Mouse (Mus musculus): ENCODE measurements around the gene P3h2. TPM values are rescaled to one million over a fixed set of nuclear protein-coding genes. Genes with fewer than 3 reads are reported as not detected.

P3h2 gene
- 7.5 and 8.7 TPM in 2 replicates for polyA plus RNA-seq (2015; fragmentation: Nextera tagmentation; extraction: Ambion mirVana)

GRCm38 (mm10) chr16:26105115-26105974, at the start of gene P3h2:
Gene P3h2, minus strand, starts transcription at chr16:26105784.
- Histone ChIP-seq H3K4me3 (replicated peaks) (peak within 1 kb of the TSS; percentile 74), H3K9me3 (replicated peaks) (no peaks in the 10 kb centered on the region), H3K4me2 (peak within 1 kb of the TSS; percentile 92), H3K36me3 (no peaks in the 10 kb centered on the region), H3K27ac (peak within 1 kb of the TSS; percentile 85), H3K27me3 (peaks cover 4% of the 10 kb centered on the region; the same call in 1 of the 2 replicates), H3K4me1 (peaks cover 18% of the 10 kb centered on the region), H3K9ac (peak within 1 kb of the TSS; percentile 63)
- peak; percentile 96 for ATAC-seq (replicated peaks; ENCODE audit: low FRiP score)
- under 1% methylated on average over 89 of the region's 101 CpGs for WGBS

- H3K4me2 ChIP-seq, result no peak overlapping the region
- no peak for ATAC-seq (replicated peaks; ENCODE audit: low FRiP score)
- no peak overlapping the region for H3K9ac ChIP-seq
- no peaks in the 10 kb centered on the region for H3K9me3 ChIP-seq (replicated peaks)
- 92% methylated on average over 2 of the region's 2 CpGs for WGBS
- no peak overlapping the region for H3K4me3 ChIP-seq (replicated peaks)
- H3K36me3 ChIP-seq, result no peaks in the 10 kb centered on the region
- H3K27me3 ChIP-seq, result no peaks in the 10 kb centered on the region
- no peaks in the 10 kb centered on the region for H3K4me1 ChIP-seq
- no peak overlapping the region for H3K27ac ChIP-seq
These were observed 46.7 kb upstream of the P3h2 start for GRCm38 (mm10) chr16:26152258-26152657.

- ATAC-seq (replicated peaks; ENCODE audit: low FRiP score), result no peak
- no peak overlapping the region for H3K4me3 ChIP-seq (replicated peaks)
- WGBS, result 83% methylated on average over 1 of the region's 1 CpGs
- no peak overlapping the region for H3K4me2 ChIP-seq
- H3K4me1 ChIP-seq, result no peaks in the 10 kb centered on the region
- no peaks in the 10 kb centered on the region for H3K9me3 ChIP-seq (replicated peaks)
- no peaks in the 10 kb centered on the region for H3K36me3 ChIP-seq
- no peak overlapping the region for H3K9ac ChIP-seq
- H3K27ac ChIP-seq, result no peak overlapping the region
- no peaks in the 10 kb centered on the region for H3K27me3 ChIP-seq
These were observed 45.4 kb upstream of the P3h2 start for GRCm38 (mm10) chr16:26150943-26151342.

DNA sequence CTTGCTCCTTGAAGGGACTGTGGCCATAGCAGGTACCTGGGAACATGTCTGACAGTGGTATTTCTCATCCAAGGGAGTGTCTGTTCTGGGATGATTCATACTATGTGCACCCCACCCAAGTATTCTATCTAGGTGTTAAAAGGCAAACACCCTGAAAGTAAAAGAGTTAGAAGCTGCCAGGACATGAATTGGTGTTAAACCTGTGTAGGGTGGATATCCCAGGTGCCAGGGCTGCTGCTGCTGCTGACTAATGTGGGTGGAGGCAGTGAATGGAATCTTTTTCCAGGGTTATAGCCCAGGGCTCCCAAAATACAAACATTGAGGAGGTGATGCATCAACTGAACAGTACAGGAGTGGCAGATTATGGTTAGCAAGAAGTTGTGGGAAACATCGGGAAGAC, 41.3 kb upstream of the P3h2 start:
- 94% methylated on average over 1 of the region's 1 CpGs for WGBS
- ATAC-seq (replicated peaks; ENCODE audit: low FRiP score), result no peak
- no peak overlapping the region for H3K4me2 ChIP-seq

GRCm38 (mm10) chr16:26131126-26131525, 25.5 kb upstream of the P3h2 start:
- H3K36me3 ChIP-seq, result no peaks in the 10 kb centered on the region
- ATAC-seq (replicated peaks; ENCODE audit: low FRiP score), result no peak
- no peak overlapping the region for H3K4me2 ChIP-seq
- no peaks in the 10 kb centered on the region for H3K9me3 ChIP-seq (replicated peaks)
- no peak overlapping the region for H3K4me3 ChIP-seq (replicated peaks)
- H3K4me1 ChIP-seq, result no peaks in the 10 kb centered on the region
- no peak overlapping the region for H3K27ac ChIP-seq
- WGBS, result 89% methylated on average over 1 of the region's 1 CpGs
- H3K27me3 ChIP-seq, result no peaks in the 10 kb centered on the region
- H3K9ac ChIP-seq, result no peak overlapping the region

More for the DNA sequence above, 41.3 kb upstream of the P3h2 start:
- Histone ChIP-seq H3K36me3 (no peaks in the 10 kb centered on the region), H3K4me1 (no peaks in the 10 kb centered on the region), H3K9ac (no peak overlapping the region), H3K27me3 (no peaks in the 10 kb centered on the region), H3K4me3 (replicated peaks) (no peak overlapping the region), H3K27ac (no peak overlapping the region), H3K9me3 (replicated peaks) (no peaks in the 10 kb centered on the region)

- Histone ChIP-seq H3K27ac (peak overlapping the region; percentile 85), H3K4me3 (replicated peaks) (no peak overlapping the region), H3K4me1 (peaks cover 18% of the 10 kb centered on the region), H3K9ac (no peak overlapping the region), H3K36me3 (no peaks in the 10 kb centered on the region), H3K9me3 (replicated peaks) (no peaks in the 10 kb centered on the region), H3K4me2 (peak overlapping the region; percentile 92; the same call in 1 of the 2 replicates), H3K27me3 (peaks cover 4% of the 10 kb centered on the region; the same call in 1 of the 2 replicates)
- ATAC-seq (replicated peaks; ENCODE audit: low FRiP score), result no peak
- WGBS, result 69% methylated on average over 5 of the region's 5 CpGs
These were observed 1.0 kb upstream of the P3h2 start for GRCm38 (mm10) chr16:26106618-26107017.

GRCm38 (mm10) chr16:26106041-26106617, 545 bp upstream of the P3h2 start:
- Histone ChIP-seq H3K36me3 (no peaks in the 10 kb centered on the region), H3K9ac (peak overlapping the region; percentile 63), H3K4me2 (peak overlapping the region; percentile 92), H3K4me3 (replicated peaks) (peak overlapping the region; percentile 74), H3K4me1 (peaks cover 18% of the 10 kb centered on the region), H3K27ac (peak overlapping the region; percentile 85), H3K9me3 (replicated peaks) (no peaks in the 10 kb centered on the region), H3K27me3 (peaks cover 4% of the 10 kb centered on the region; the same call in 1 of the 2 replicates)
- WGBS, result 8% methylated on average over 5 of the region's 5 CpGs
- ATAC-seq (replicated peaks; ENCODE audit: low FRiP score), result peak; percentile 57

- no peak for ATAC-seq (replicated peaks; ENCODE audit: low FRiP score)
- H3K36me3 ChIP-seq, result no peaks in the 10 kb centered on the region
- WGBS, result 59% methylated on average over 4 of the region's 4 CpGs
- no peak overlapping the region for H3K9ac ChIP-seq
- H3K27me3 ChIP-seq, result peaks cover 4% of the 10 kb centered on the region; the same call in 1 of the 2 replicates
- peak overlapping the region; percentile 92 for H3K4me2 ChIP-seq
- H3K4me3 ChIP-seq (replicated peaks), result peak overlapping the region; percentile 74
- H3K27ac ChIP-seq, result no peak overlapping the region
- H3K4me1 ChIP-seq, result peaks cover 18% of the 10 kb centered on the region
- no peaks in the 10 kb centered on the region for H3K9me3 ChIP-seq (replicated peaks)
These were observed 1.3 kb downstream of the P3h2 start for GRCm38 (mm10) chr16:26104274-26104673.

- H3K4me2 ChIP-seq, result no peak overlapping the region
- H3K4me1 ChIP-seq, result peaks cover 18% of the 10 kb centered on the region
- no peaks in the 10 kb centered on the region for H3K36me3 ChIP-seq
- WGBS, result 87% methylated on average over 2 of the region's 2 CpGs
- no peak overlapping the region for H3K27ac ChIP-seq
- H3K9me3 ChIP-seq (replicated peaks), result no peaks in the 10 kb centered on the region
- no peak overlapping the region for H3K4me3 ChIP-seq (replicated peaks)
- H3K9ac ChIP-seq, result no peak overlapping the region
- ATAC-seq (replicated peaks; ENCODE audit: low FRiP score), result no peak
- peaks cover 4% of the 10 kb centered on the region; the same call in 1 of the 2 replicates for H3K27me3 ChIP-seq
These were observed 2.7 kb downstream of the P3h2 start for GRCm38 (mm10) chr16:26102856-26103255.

DNA sequence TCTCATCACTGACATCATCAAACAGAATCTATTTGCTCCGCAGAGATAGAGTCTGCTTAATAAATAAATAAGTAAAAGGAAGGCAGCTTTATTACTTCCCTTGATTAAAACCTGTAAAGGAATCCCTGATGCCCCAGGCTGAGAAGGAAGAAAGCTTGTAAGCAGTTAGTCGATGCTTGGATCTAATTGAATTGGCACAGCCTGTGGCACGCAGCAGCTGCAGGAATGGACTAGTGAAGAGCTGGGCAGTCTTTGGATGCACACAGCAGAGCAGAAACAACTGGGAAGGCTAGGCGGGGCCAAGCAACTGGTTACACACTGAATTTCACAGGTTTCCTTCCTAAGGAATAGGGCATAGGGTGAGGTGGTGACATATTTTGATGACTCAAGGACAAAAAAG, 5.4 kb downstream of the P3h2 start:
- no peak for ATAC-seq (replicated peaks; ENCODE audit: low FRiP score)
- no peak overlapping the region for H3K4me2 ChIP-seq
- no peaks in the 10 kb centered on the region for H3K9me3 ChIP-seq (replicated peaks)
- no peak overlapping the region for H3K4me3 ChIP-seq (replicated peaks)
- peaks cover 4% of the 10 kb centered on the region; the same call in 1 of the 2 replicates for H3K27me3 ChIP-seq
- no peak overlapping the region for H3K9ac ChIP-seq
- peaks cover 14% of the 10 kb centered on the region for H3K4me1 ChIP-seq
- 53% methylated on average over 4 of the region's 4 CpGs for WGBS
- H3K36me3 ChIP-seq, result no peaks in the 10 kb centered on the region
- no peak overlapping the region for H3K27ac ChIP-seq

- Histone ChIP-seq H3K9ac (no peak overlapping the region), H3K27ac (peak overlapping the region; percentile 60), H3K4me3 (replicated peaks) (no peak overlapping the region), H3K4me2 (no peak overlapping the region), H3K36me3 (no peaks in the 10 kb centered on the region), H3K4me1 (peaks cover 6% of the 10 kb centered on the region; the same call in 1 of the 2 replicates), H3K27me3 (no peaks in the 10 kb centered on the region), H3K9me3 (replicated peaks) (no peaks in the 10 kb centered on the region)
- 0 out of 2 replicates have a peak, but pooled peaks have one; percentile 52 for ATAC-seq (replicated peaks; ENCODE audit: low FRiP score)
- WGBS, result 71% methylated on average over 7 of the region's 7 CpGs
These were observed 9.8 kb downstream of the P3h2 start for GRCm38 (mm10) chr16:26095696-26096284.

- no peak overlapping the region for H3K27ac ChIP-seq
- 63% methylated on average over 4 of the region's 4 CpGs for WGBS
- no peak overlapping the region for H3K4me2 ChIP-seq
- no peaks in the 10 kb centered on the region for H3K36me3 ChIP-seq
- no peak overlapping the region for H3K9ac ChIP-seq
- H3K4me1 ChIP-seq, result peaks cover 6% of the 10 kb centered on the region; the same call in 1 of the 2 replicates
- no peaks in the 10 kb centered on the region for H3K27me3 ChIP-seq
- ATAC-seq (replicated peaks; ENCODE audit: low FRiP score), result no peak
- H3K4me3 ChIP-seq (replicated peaks), result no peak overlapping the region
- H3K9me3 ChIP-seq (replicated peaks), result no peaks in the 10 kb centered on the region
These were observed 11.7 kb downstream of the P3h2 start for GRCm38 (mm10) chr16:26093888-26094287.

Measured in kidney, embryonic 15.5 days (tissue).